Mouse (Mus musculus) frontal cortex, postnatal 10 days (tissue): ENCODE results near the gene Gm5168.
"Not testable (repeated sequence)": the region's sequence is repeated elsewhere in the genome, so short reads cannot be mapped to it uniquely, and the experiment has no call there.

Experiments used
- DNase-seq, 2 experiments: peaks; one replicate each; pipeline ENCODE4 v3.0.0; 2022; ENCODE audit warnings: low spot score in 2 of 2, mixed read lengths in 1 of 2

The Gm5168 gene

GRCm38 (mm10) chrX:26050941-26051340, at the start of gene Gm5168:
Gene Gm5168, minus strand, starts transcription at chrX:26051041.
- DNase-seq: not testable (repeated sequence)
